Mouse (Mus musculus) forebrain, embryonic 13.5 days (tissue): ENCODE data around the gene Onecut1. TPM values are rescaled to one million over a fixed set of nuclear protein-coding genes. Genes with fewer than 3 reads are reported as not detected.
A peak's percentile ranks its signal among the peaks of the same experiment; 100 is the strongest.

Source experiments
- ATAC-seq: fragments of 200-750 bp; cut with Nextera tagmentation; 2 replicates; pipeline ENCODE4 v1.8.0; 2017
- H3K27ac ChIP-seq: fragments of 300-500 bp; sonication (generic); 2 replicates; pipeline ENCODE4 v1.5.1; 2015; ENCODE audit warnings: inconsistent platforms, mild to moderate bottlenecking, moderate library complexity
- H3K27me3 ChIP-seq: fragments of 300-500 bp; sonication (generic); 2 replicates; pipeline ENCODE4 v1.6.1; 2015; ENCODE audit warnings: mild to moderate bottlenecking, inconsistent platforms
- H3K36me3 ChIP-seq: fragments of 300-500 bp; sonication (generic); 2 replicates; pipeline ENCODE4 v1.6.1; 2015; ENCODE audit warnings: mild to moderate bottlenecking, inconsistent platforms; ENCODE audit not compliant: poor library complexity, severe bottlenecking
- H3K4me1 ChIP-seq: fragments of 300-500 bp; sonication (generic); 2 replicates; pipeline ENCODE4 v1.6.1; 2015; ENCODE audit warnings: inconsistent platforms
- H3K4me2 ChIP-seq: fragments of 300-500 bp; sonication (generic); 2 replicates; pipeline ENCODE4 v1.6.1; 2015; ENCODE audit warnings: inconsistent platforms, mild to moderate bottlenecking, moderate library complexity
- H3K4me3 ChIP-seq: fragments of 300-500 bp; sonication (generic); 2 replicates; pipeline ENCODE4 v1.5.1; 2015; ENCODE audit warnings: mild to moderate bottlenecking, inconsistent platforms
- H3K9ac ChIP-seq: fragments of 300-500 bp; sonication (generic); 2 replicates; pipeline ENCODE4 v1.6.1; 2015; ENCODE audit warnings: mild to moderate bottlenecking, inconsistent platforms
- H3K9me3 ChIP-seq: fragments of 300-500 bp; sonication (generic); replicated peaks from 2 replicates; pipeline ENCODE4 v1.6.1; 2016; ENCODE audit warnings: inconsistent platforms
- WGBS: fragments of 180-500 bp; shearing (Covaris S2); methylation state at CpG from one replicate; pipeline ENCODE4 v1.1.7; 2015; 5-methylcytosine and 5-hydroxymethylcytosine counted together
- polyA plus RNA-seq: library from polyadenylated mRNA; unstranded; fragments of >200 nt; fragmentation: Nextera tagmentation; extraction: Ambion mirVana; gene quantifications from 2 replicates; pipeline ENCODE4 v1.2.1, GENCODE M21; 2015

Onecut1 gene
- polyA plus RNA-seq, result 1.2 and 2.2 TPM in 2 replicates

- 0% methylated on average over 45 of the region's 45 CpGs for WGBS
- Histone ChIP-seq H3K4me2 (peak within 1 kb of the TSS; percentile 95), H3K9ac (peak within 1 kb of the TSS; percentile 63), H3K4me1 (peaks cover 43% of the 10 kb centered on the region), H3K27ac (no peak within 1 kb of the TSS), H3K36me3 (no peaks in the 10 kb centered on the region), H3K9me3 (no peaks in the 10 kb centered on the region), H3K27me3 (peaks cover 100% of the 10 kb centered on the region), H3K4me3 (peak within 1 kb of the TSS; percentile 50)
- ATAC-seq, result peak; percentile 73
Observed at GRCm38 (mm10) chr9:74861561-74861980, at the start of gene Onecut1. TSS of gene Onecut1 (plus strand) at chr9:74861921.

DNA sequence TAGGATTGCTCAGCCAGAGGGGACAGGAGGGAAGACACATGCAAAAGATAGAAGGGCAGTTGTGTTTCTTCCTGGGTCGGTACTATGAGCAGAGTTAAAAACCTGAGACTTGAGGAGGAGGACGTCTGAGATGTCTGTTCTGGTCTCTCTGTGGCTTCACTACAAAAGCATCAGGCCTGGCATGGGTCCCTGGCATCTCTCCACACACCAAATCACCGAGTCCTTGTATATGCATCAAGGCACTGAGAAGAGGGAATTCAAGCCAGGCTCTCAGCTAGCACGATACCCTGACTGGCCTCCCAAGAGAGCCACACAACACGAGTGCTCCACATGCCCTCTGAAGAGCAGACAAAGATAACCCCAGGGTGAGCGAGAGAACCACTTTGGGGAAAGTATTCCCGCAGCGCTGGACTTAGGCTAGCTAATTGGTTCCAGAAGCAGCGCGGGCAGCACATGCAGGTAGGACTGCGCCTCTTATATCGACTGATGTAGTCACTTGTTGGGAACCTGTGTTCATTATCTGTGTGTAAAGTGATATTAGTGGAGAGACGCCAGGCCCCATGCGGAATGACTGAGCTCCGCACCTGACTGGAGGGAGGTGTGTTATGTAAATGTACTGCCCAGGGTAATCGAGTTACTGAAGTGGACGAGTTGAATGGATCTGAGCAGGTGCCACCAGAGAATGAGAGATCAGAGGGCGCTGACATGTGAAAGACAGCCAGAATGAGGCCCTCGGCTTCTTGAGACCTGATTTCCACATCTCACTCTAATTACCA is 41.8 kb upstream of the Onecut1 start:
- Histone ChIP-seq H3K27ac (no peak overlapping the region), H3K9ac (no peak overlapping the region), H3K4me3 (no peak overlapping the region), H3K36me3 (no peaks in the 10 kb centered on the region), H3K9me3 (no peaks in the 10 kb centered on the region), H3K27me3 (peaks cover 8% of the 10 kb centered on the region; the same call in 1 of the 2 replicates), H3K4me2 (no peak overlapping the region), H3K4me1 (peaks cover 4% of the 10 kb centered on the region; the same call in 1 of the 2 replicates)
- no peak for ATAC-seq
- 41% methylated on average over 19 of the region's 19 CpGs for WGBS

GRCm38 (mm10) chr9:74825102-74825501 is 36.6 kb upstream of the Onecut1 start:
- Histone ChIP-seq H3K27ac (no peak overlapping the region), H3K9me3 (no peaks in the 10 kb centered on the region), H3K27me3 (no peaks in the 10 kb centered on the region), H3K36me3 (no peaks in the 10 kb centered on the region), H3K9ac (no peak overlapping the region), H3K4me1 (peaks cover 3% of the 10 kb centered on the region; the same call in 1 of the 2 replicates), H3K4me2 (no peak overlapping the region), H3K4me3 (no peak overlapping the region)
- WGBS, result 91% methylated on average over 2 of the region's 2 CpGs
- ATAC-seq, result no peak

DNA sequence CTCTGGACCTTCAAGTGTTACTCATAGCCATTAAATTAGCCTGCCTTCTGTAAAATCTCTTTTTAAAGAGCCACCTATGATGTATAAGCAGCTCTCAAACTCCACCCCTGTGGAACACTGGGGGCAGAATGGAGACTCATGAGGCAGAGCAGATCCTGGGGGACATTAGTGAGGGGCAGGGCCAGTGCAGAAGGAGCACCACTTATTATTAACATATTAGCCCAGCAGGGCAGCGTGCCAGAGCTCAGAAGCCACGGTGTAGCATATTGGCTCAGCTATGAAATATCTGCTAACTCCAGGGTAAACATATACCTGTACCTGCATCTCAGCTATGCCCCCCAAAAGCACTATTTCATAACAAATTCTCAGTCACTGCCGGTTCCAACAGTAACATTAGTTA is 32.5 kb upstream of the Onecut1 start:
- H3K4me3 ChIP-seq, result no peak overlapping the region
- H3K4me1 ChIP-seq, result no peaks in the 10 kb centered on the region
- H3K9ac ChIP-seq, result no peak overlapping the region
- ATAC-seq, result no peak
- no peak overlapping the region for H3K4me2 ChIP-seq
- H3K9me3 ChIP-seq, result no peaks in the 10 kb centered on the region
- H3K27ac ChIP-seq, result no peak overlapping the region
- WGBS, result 77% methylated on average over 3 of the region's 3 CpGs
- H3K36me3 ChIP-seq, result no peaks in the 10 kb centered on the region
- H3K27me3 ChIP-seq, result no peaks in the 10 kb centered on the region

DNA sequence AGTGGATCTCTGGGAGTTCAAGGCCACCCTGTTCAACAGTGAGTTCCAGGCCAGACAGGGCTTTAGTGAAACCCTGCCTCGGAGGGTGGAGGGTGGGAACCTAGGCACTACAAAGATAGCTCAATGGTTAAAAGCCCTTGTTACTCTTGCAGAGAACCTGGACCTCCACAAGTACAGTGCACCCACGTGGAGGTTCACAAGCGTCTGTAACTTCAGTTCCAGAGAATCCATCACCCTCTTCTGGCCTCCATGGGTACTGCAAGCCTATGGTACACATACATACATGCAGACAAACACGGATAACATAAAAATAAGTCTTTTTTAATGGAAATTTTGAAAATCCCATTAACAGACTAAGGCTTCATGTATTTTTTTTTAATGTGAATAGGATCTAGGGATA is 18.8 kb upstream of the Onecut1 start:
- no peak overlapping the region for H3K4me2 ChIP-seq
- H3K9ac ChIP-seq, result no peak overlapping the region
- 87% methylated on average over 4 of the region's 4 CpGs for WGBS
- no peak overlapping the region for H3K27ac ChIP-seq
- H3K9me3 ChIP-seq, result peaks cover 5% of the 10 kb centered on the region; the same call in 1 of the 2 replicates
- no peak for ATAC-seq
- H3K27me3 ChIP-seq, result peaks cover 37% of the 10 kb centered on the region
- no peaks in the 10 kb centered on the region for H3K36me3 ChIP-seq
- H3K4me3 ChIP-seq, result no peak overlapping the region
- 0 out of 2 replicates have a peak, but pooled peaks cover 4% of the 10 kb centered on the region for H3K4me1 ChIP-seq

GRCm38 (mm10) chr9:74846867-74847830 is 14.6 kb upstream of the Onecut1 start:
- Histone ChIP-seq H3K4me2 (no peak overlapping the region), H3K27me3 (peaks cover 78% of the 10 kb centered on the region), H3K4me1 (peaks cover 18% of the 10 kb centered on the region), H3K27ac (no peak overlapping the region), H3K9me3 (peaks cover 5% of the 10 kb centered on the region; the same call in 1 of the 2 replicates), H3K9ac (no peak overlapping the region), H3K4me3 (no peak overlapping the region), H3K36me3 (no peaks in the 10 kb centered on the region)
- ATAC-seq, result peak; percentile 11; the same call in 1 of the 2 replicates
- WGBS, result 1% methylated on average over 33 of the region's 33 CpGs

DNA sequence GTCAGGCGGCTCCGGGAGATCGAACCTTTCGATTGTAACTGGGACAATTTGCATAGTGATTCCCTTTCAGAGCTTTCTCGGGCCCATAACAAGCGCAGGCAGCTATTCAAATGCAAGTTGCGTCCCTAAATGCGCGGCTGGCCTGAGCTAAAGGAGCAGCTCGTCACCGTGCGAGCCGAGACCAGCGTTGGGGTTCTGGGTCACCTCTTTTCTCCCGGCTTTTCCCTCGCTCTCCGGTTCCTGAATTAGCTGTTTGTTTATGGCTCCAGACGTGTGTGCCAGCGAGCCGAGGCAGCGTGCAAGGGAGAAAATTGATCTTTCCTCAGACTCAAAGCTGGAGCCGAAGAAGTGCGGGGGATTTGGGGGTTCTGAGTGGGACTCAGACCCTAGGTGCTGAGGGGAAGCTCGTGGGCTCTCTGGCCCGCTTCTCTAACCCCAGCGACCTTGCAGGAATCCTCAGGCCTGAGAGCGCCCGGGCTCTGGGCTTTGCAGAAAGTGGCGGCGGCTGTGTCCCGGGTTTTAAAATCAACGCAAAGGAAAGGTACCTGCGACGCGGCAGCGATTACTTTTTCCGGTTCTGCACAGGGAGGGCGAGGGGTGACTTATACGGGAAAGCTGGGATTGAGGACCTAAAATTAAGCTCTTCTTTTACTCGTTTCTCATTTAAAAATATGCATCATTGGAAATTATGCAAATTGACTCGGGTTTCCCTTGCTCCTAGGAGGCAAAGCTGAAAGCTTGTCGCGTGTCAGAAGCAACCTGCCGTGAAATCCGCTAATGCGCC is 13.1 kb upstream of the Onecut1 start:
- H3K27ac ChIP-seq, result no peak overlapping the region
- 0 out of 2 replicates have a peak, but pooled peaks have one; percentile 31 for ATAC-seq
- under 1% methylated on average over 46 of the region's 46 CpGs for WGBS

GRCm38 (mm10) chr9:74849195-74849978 is 12.3 kb upstream of the Onecut1 start:
- H3K27me3 ChIP-seq, result peaks cover 93% of the 10 kb centered on the region
- H3K36me3 ChIP-seq, result no peaks in the 10 kb centered on the region
- peaks cover 18% of the 10 kb centered on the region for H3K4me1 ChIP-seq
- no peak overlapping the region for H3K27ac ChIP-seq
- ATAC-seq, result peak; percentile 46
- H3K9me3 ChIP-seq, result no peaks in the 10 kb centered on the region
- H3K4me2 ChIP-seq, result peak overlapping the region; percentile 82
- peak overlapping the region; percentile 56 for H3K9ac ChIP-seq
- H3K4me3 ChIP-seq, result peak overlapping the region; percentile 45
- WGBS, result under 1% methylated on average over 63 of the region's 63 CpGs

More for the DNA sequence above, 13.1 kb upstream of the Onecut1 start:
- Histone ChIP-seq H3K4me1 (peaks cover 18% of the 10 kb centered on the region), H3K9ac (peak overlapping the region; percentile 56; the same call in 1 of the 2 replicates), H3K27me3 (peaks cover 93% of the 10 kb centered on the region), H3K4me2 (peak overlapping the region; percentile 82), H3K4me3 (peak overlapping the region; percentile 45), H3K36me3 (no peaks in the 10 kb centered on the region), H3K9me3 (no peaks in the 10 kb centered on the region)

- H3K4me3 ChIP-seq, result no peak overlapping the region
- no peak overlapping the region for H3K4me2 ChIP-seq
- no peak overlapping the region for H3K9ac ChIP-seq
- H3K27ac ChIP-seq, result no peak overlapping the region
- 3% methylated on average over 12 of the region's 12 CpGs for WGBS
- no peak for ATAC-seq
- H3K36me3 ChIP-seq, result no peaks in the 10 kb centered on the region
- H3K4me1 ChIP-seq, result peaks cover 18% of the 10 kb centered on the region
- H3K9me3 ChIP-seq, result no peaks in the 10 kb centered on the region
- peaks cover 97% of the 10 kb centered on the region for H3K27me3 ChIP-seq
Observed at GRCm38 (mm10) chr9:74849979-74850780, 11.5 kb upstream of the Onecut1 start.

DNA sequence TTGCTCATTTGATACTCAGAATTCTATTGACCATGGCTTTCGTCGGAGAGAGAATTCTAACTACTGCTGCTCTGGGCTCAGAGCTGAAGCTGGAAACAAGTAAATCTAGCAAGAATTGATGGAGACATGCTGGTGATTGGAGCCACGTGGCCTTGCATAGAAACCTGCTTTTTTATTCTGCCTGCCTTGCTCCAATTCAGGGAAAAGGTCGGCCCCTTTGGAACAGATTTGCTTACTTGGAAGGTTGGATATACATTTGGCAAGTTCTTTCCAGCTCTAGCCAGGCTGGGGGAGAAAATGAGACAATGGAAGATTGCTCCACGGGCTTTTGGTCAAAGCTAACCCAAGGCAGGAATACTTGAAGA is 11.0 kb upstream of the Onecut1 start:
- Histone ChIP-seq H3K4me3 (no peak overlapping the region), H3K36me3 (no peaks in the 10 kb centered on the region), H3K27me3 (peaks cover 97% of the 10 kb centered on the region), H3K27ac (no peak overlapping the region), H3K4me1 (peaks cover 18% of the 10 kb centered on the region), H3K9me3 (no peaks in the 10 kb centered on the region), H3K9ac (no peak overlapping the region), H3K4me2 (no peak overlapping the region)
- WGBS, result 3% methylated on average over 5 of the region's 5 CpGs
- no peak for ATAC-seq
